Mouse (Mus musculus): Measurements from ENCODE around the gene Disp1. TPM values are rescaled to one million over a fixed set of nuclear protein-coding genes. Genes with fewer than 3 reads are reported as not detected.

The Disp1 gene
- polyA plus RNA-seq, 1 experiment, result 5.8 TPM

GRCm38 (mm10) chr1:183100245-183100644, 121.1 kb downstream of the Disp1 start:
- Histone ChIP-seq H3K36me3 (ENCODE audit: control insufficient read depth, insufficient read depth, low read length) (no peaks in the 10 kb centered on the region), H3K27ac (ENCODE audit: control insufficient read depth, insufficient read depth, low read depth, low read length) (no peak overlapping the region), H3K4me1 (ENCODE audit: control insufficient read depth, insufficient read depth, low read length) (no peaks in the 10 kb centered on the region), H3K27me3 (ENCODE audit: control insufficient read depth, insufficient read depth, low read length) (no peaks in the 10 kb centered on the region), H3K4me3 (ENCODE audit: control insufficient read depth, low read depth, low read length) (no peak overlapping the region)
- TF ChIP-seq CTCF (IDR thresholded peaks at IDR 0.05; ENCODE audit: control insufficient read depth, insufficient read depth, insufficient replicate concordance, low read depth, low read length) (no peak), POLR2A (IDR thresholded peaks at IDR 0.05; ENCODE audit: control insufficient read depth, low read depth, low read length) (no peak)

DNA sequence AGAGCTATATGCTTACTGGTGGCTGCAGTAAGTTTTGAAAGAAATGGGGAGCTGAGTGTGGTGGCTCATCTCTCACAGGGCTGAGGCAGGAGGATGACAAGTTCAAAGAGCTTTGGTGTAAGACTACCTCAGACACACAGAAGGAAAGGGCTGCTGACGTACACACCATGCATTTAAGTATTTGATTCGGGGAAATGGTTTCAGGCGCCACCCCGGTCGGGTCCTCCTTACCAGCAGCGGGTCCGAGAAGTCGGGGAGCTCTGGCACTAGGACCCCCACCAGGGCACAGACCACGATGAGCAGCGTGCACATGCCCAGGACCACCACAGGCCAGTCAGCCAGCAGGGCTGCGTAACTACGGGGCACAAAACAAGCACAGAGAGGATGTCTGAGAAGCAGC, 121.6 kb downstream of the Disp1 start:
- Histone ChIP-seq H3K27me3 (ENCODE audit: control insufficient read depth, insufficient read depth, low read length) (no peaks in the 10 kb centered on the region), H3K4me1 (ENCODE audit: control insufficient read depth, insufficient read depth, low read length) (no peaks in the 10 kb centered on the region), H3K27ac (ENCODE audit: control insufficient read depth, insufficient read depth, low read depth, low read length) (no peak overlapping the region), H3K36me3 (ENCODE audit: control insufficient read depth, insufficient read depth, low read length) (no peaks in the 10 kb centered on the region), H3K4me3 (ENCODE audit: control insufficient read depth, low read depth, low read length) (no peak overlapping the region)
- TF ChIP-seq POLR2A (IDR thresholded peaks at IDR 0.05; ENCODE audit: control insufficient read depth, low read depth, low read length) (no peak), CTCF (IDR thresholded peaks at IDR 0.05; ENCODE audit: control insufficient read depth, insufficient read depth, insufficient replicate concordance, low read depth, low read length) (no peak)

GRCm38 (mm10) chr1:183097606-183098005, 123.7 kb downstream of the Disp1 start:
- Histone ChIP-seq H3K4me1 (ENCODE audit: control insufficient read depth, insufficient read depth, low read length) (no peaks in the 10 kb centered on the region), H3K36me3 (ENCODE audit: control insufficient read depth, insufficient read depth, low read length) (no peaks in the 10 kb centered on the region), H3K27ac (ENCODE audit: control insufficient read depth, insufficient read depth, low read depth, low read length) (no peak overlapping the region), H3K27me3 (ENCODE audit: control insufficient read depth, insufficient read depth, low read length) (no peaks in the 10 kb centered on the region), H3K4me3 (ENCODE audit: control insufficient read depth, low read depth, low read length) (no peak overlapping the region)
- TF ChIP-seq CTCF (IDR thresholded peaks at IDR 0.05; ENCODE audit: control insufficient read depth, insufficient read depth, insufficient replicate concordance, low read depth, low read length) (no peak), POLR2A (IDR thresholded peaks at IDR 0.05; ENCODE audit: control insufficient read depth, low read depth, low read length) (no peak)

DNA sequence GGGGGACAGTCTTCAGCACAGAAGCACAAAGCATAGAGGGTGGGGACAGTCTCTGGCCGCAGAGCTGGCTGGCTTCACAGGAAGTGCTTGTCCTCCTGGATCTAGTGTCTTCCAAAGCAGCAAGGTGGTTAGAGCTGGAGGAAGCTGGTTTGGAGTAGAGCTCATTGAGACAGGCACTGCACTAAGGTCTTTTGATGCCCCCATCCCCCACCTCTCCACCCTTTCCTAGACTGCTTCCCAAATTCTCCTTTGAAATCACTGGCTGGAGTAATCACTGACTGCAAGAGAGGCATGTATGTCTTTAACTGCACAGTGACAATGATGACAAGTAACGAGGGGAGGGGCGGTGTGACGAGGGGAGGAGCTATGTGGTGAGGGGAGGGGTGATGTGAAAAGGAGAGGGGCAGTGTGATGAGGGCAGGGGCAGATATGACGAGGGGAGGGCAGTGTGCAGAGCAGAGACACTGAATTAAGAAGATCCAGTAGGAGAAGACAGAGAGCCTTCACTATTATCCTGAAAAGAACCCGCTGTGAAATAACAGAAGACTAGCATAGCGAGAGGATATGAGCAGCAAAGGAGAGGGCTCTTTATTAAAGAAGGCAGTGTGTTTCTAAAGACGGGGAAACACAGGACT, 125.8 kb downstream of the Disp1 start:
- Histone ChIP-seq H3K27me3 (ENCODE audit: control insufficient read depth, insufficient read depth, low read length) (no peaks in the 10 kb centered on the region), H3K36me3 (ENCODE audit: control insufficient read depth, insufficient read depth, low read length) (no peaks in the 10 kb centered on the region), H3K4me3 (ENCODE audit: control insufficient read depth, low read depth, low read length) (no peak overlapping the region), H3K4me1 (ENCODE audit: control insufficient read depth, insufficient read depth, low read length) (no peaks in the 10 kb centered on the region), H3K27ac (ENCODE audit: control insufficient read depth, insufficient read depth, low read depth, low read length) (no peak overlapping the region)
- TF ChIP-seq CTCF (IDR thresholded peaks at IDR 0.05; ENCODE audit: control insufficient read depth, insufficient read depth, insufficient replicate concordance, low read depth, low read length) (no peak), POLR2A (IDR thresholded peaks at IDR 0.05; ENCODE audit: control insufficient read depth, low read depth, low read length) (no peak)

GRCm38 (mm10) chr1:183092296-183092695, 129.0 kb downstream of the Disp1 start:
- no peak overlapping the region for H3K4me3 ChIP-seq (ENCODE audit: control insufficient read depth, low read depth, low read length)
- H3K36me3 ChIP-seq (ENCODE audit: control insufficient read depth, insufficient read depth, low read length), result no peaks in the 10 kb centered on the region
- H3K27me3 ChIP-seq (ENCODE audit: control insufficient read depth, insufficient read depth, low read length), result no peaks in the 10 kb centered on the region
- H3K27ac ChIP-seq (ENCODE audit: control insufficient read depth, insufficient read depth, low read depth, low read length), result no peak overlapping the region
- no peak for TF ChIP-seq CTCF (IDR thresholded peaks at IDR 0.05; ENCODE audit: control insufficient read depth, insufficient read depth, insufficient replicate concordance, low read depth, low read length)
- no peak for TF ChIP-seq POLR2A (IDR thresholded peaks at IDR 0.05; ENCODE audit: control insufficient read depth, low read depth, low read length)
- no peaks in the 10 kb centered on the region for H3K4me1 ChIP-seq (ENCODE audit: control insufficient read depth, insufficient read depth, low read length)

- H3K36me3 ChIP-seq (ENCODE audit: control insufficient read depth, insufficient read depth, low read length), result no peaks in the 10 kb centered on the region
Measured at GRCm38 (mm10) chr1:183091203-183091602, 130.1 kb downstream of the Disp1 start.

DNA sequence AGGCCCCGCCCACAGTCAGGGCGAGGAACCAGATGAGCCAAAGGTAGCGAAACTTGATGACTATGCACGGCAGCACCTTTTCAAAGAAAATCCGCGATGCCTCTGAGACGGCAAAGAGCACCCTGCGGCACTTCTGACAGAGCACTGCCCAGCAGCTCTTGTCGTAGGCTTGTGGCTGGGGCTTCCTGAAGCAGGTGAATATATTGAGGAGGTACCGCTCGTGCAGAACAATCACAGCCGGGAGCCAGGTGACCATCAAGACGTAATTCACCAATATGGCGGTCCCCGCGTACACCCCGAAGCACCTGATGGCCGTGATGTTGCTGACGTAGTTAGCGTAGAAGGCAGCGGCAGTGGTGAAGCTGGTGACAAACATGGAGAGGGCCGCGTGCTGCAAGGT, 132.7 kb downstream of the Disp1 start:
- no peak for TF ChIP-seq CTCF (IDR thresholded peaks at IDR 0.05; ENCODE audit: control insufficient read depth, insufficient read depth, insufficient replicate concordance, low read depth, low read length)
- TF ChIP-seq POLR2A (IDR thresholded peaks at IDR 0.05; ENCODE audit: control insufficient read depth, low read depth, low read length), result no peak
- Histone ChIP-seq H3K4me3 (ENCODE audit: control insufficient read depth, low read depth, low read length) (no peak overlapping the region), H3K27ac (ENCODE audit: control insufficient read depth, insufficient read depth, low read depth, low read length) (no peak overlapping the region), H3K27me3 (ENCODE audit: control insufficient read depth, insufficient read depth, low read length) (no peaks in the 10 kb centered on the region), H3K36me3 (ENCODE audit: control insufficient read depth, insufficient read depth, low read length) (no peaks in the 10 kb centered on the region), H3K4me1 (ENCODE audit: control insufficient read depth, insufficient read depth, low read length) (no peaks in the 10 kb centered on the region)

More at GRCm38 (mm10) chr1:183091203-183091602, 130.1 kb downstream of the Disp1 start:
- H3K27me3 ChIP-seq (ENCODE audit: control insufficient read depth, insufficient read depth, low read length), result no peaks in the 10 kb centered on the region
- H3K27ac ChIP-seq (ENCODE audit: control insufficient read depth, insufficient read depth, low read depth, low read length), result no peak overlapping the region
- no peak for TF ChIP-seq CTCF (IDR thresholded peaks at IDR 0.05; ENCODE audit: control insufficient read depth, insufficient read depth, insufficient replicate concordance, low read depth, low read length)
- no peak overlapping the region for H3K4me3 ChIP-seq (ENCODE audit: control insufficient read depth, low read depth, low read length)
- no peaks in the 10 kb centered on the region for H3K4me1 ChIP-seq (ENCODE audit: control insufficient read depth, insufficient read depth, low read length)

- H3K27ac ChIP-seq (ENCODE audit: control insufficient read depth, insufficient read depth, low read depth, low read length), result no peak overlapping the region
- no peaks in the 10 kb centered on the region for H3K36me3 ChIP-seq (ENCODE audit: control insufficient read depth, insufficient read depth, low read length)
- H3K4me3 ChIP-seq (ENCODE audit: control insufficient read depth, low read depth, low read length), result no peak overlapping the region
Measured at GRCm38 (mm10) chr1:183086843-183087242, 134.5 kb downstream of the Disp1 start.

More at GRCm38 (mm10) chr1:183086843-183087242, 134.5 kb downstream of the Disp1 start:
- Histone ChIP-seq H3K27me3 (ENCODE audit: control insufficient read depth, insufficient read depth, low read length) (no peaks in the 10 kb centered on the region), H3K4me1 (ENCODE audit: control insufficient read depth, insufficient read depth, low read length) (no peaks in the 10 kb centered on the region)
- no peak for TF ChIP-seq POLR2A (IDR thresholded peaks at IDR 0.05; ENCODE audit: control insufficient read depth, low read depth, low read length)
- no peak for TF ChIP-seq CTCF (IDR thresholded peaks at IDR 0.05; ENCODE audit: control insufficient read depth, insufficient read depth, insufficient replicate concordance, low read depth, low read length)

All from testis, adult 2 months (tissue).